Mouse (Mus musculus): ENCODE data around the gene Neto2. TPM values are rescaled to one million over a fixed set of nuclear protein-coding genes. Genes with fewer than 3 reads are reported as not detected.

Gene Neto2
- under 1 TPM; 0.13 to 0.30 TPM for total RNA-seq (2023)

DNA sequence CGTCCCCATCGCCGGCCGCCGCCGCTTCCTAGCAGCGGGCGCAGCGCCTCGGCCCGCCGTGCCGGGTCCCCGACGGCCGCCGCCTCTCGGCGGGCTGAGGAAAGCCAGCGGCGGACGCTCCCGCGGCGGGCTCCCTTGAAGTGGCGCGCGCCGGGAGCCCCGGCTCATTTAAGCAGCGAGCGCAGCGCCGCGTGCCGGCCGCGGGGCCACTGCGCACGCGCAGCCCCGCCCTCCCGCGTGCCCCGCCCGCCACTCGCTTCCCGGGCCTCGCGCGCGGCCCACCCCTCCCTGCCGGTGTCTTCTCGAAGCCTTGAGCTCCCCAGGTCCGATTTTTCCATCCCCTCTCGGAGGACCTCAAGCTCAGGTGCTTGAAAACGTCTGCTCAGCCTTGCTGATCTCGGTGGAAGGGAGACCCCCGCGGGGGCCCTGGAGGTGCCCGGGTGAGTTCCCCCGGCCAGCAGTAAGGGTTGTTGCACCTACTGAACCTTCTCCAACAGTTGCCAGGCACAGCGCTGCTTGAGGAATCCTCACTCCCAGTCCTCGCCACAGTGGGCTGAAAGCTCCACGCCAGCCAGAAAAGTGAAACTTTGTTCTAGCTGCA, at the start of gene Neto2:
Gene Neto2, minus strand, starts transcription at position 174 of the 601 bp plus-strand sequence.

Other genes with a start within 250 kb of the Neto2 start
- 1 to 10 TPM; 2.0 to 2.7 TPM for gene Gpt2, start 208.3 kb downstream of the Neto2 start, total RNA-seq (2023)
- 100 to 1,000 TPM in 1 of 2 experiments, 10 to 100 TPM in 1; 94.1 to 110 TPM for gene Dnaja2, start 145.6 kb downstream of the Neto2 start, total RNA-seq (2023)
- 10 to 100 TPM; 31.9 to 32.3 TPM for gene Itfg1, start 140.0 kb upstream of the Neto2 start, total RNA-seq (2023)
- gene Phkb, start 140.0 kb upstream of the Neto2 start, total RNA-seq (2023) = 10 to 100 TPM; 22.9 to 25.7 TPM

Data from monocyte, adult 59 days (primary cell).